Mouse (Mus musculus) A20 (cell line): ENCODE measurements around the gene Treml1.
"Not testable (repeated sequence)": the region's sequence is repeated elsewhere in the genome, so short reads cannot be mapped to it uniquely, and the experiment has no call there.

Source experiments
- DNase-seq: peaks from one replicate; pipeline ENCODE4 v3.0.0-alpha.2; 2011; ENCODE audit warnings: low read depth, low spot score

The Treml1 gene

DNA sequence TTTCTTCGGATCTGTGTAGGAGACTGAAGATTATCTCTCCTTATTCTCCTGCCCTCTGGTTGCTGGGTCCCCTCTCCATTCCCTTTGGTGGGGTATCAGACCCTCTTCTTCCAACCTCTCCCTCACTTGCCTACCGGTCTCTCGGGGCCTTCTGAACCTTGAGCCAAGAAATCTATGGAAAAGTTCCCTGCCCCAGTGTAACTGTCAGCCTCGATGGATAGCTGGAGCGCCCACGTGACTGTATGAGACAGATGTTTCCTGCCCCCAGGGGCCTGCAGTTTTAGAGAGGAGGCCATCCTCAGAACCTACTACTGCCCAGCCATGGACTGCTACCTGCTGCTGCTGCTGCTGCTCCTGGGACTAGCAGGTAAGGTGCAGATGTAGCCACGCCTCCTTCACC, at the start of gene Treml1:
Gene Treml1, plus strand, starts transcription at position 301 of the 400 bp plus-strand sequence.
- DNase-seq, result no peak

DNA sequence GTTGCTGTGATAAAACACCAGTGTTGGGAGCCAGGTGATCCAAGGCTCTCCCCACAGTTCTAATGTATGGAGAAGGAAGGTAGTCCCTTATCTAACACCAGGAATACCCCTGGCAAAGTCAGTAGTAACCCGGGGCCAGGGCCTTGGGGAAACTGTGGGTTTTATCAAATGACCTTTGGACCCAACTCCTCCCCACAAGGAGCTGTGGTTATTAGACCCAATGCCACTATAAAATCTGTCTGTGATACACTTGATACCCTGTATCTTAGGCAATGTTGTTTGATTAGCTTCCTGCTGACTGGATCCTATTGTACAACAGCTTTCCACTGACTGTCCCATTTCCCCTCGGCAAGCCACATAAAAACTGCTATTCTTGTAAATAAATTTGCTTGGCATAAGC, 47.6 kb upstream of the Treml1 start:
- no peak for DNase-seq

DNA sequence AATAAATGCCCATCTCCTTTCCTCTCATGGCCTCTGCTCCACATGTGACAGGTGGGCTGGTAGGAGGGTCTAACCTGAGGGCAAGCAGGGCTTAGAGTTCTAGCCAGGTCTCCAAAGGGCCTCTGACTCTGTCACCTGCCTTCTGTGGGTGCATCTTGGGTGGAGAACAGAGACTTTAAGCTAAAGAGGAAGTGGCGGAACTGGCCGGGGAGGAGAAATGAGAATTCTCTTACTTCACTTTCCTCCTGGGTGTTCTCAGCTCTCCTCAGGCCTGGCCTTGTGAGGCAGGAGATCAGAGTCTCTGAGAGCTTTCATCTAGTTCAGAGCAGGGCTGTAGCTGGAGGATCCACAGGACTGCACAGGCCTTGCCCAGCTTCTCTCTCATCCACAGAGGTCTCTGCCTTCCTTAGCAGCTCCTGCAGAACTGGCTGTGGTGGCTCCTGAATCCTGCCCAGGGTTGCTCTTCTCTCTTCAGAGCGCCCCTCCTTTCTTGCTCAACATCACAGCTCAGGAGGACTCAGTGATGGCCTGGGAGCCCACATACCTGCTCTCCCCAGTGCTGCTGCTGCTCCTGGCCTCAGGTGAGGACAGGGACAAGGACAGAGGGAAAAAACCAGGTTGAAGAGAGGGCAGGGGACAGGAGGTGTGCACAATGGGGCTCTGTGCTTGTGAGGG, 43.7 kb upstream of the Treml1 start, which contains the start of gene B430306N03Rik:
Gene B430306N03Rik, plus strand, starts transcription at position 237 of the 675 bp plus-strand sequence.
- peak; percentile 43 for DNase-seq

DNA sequence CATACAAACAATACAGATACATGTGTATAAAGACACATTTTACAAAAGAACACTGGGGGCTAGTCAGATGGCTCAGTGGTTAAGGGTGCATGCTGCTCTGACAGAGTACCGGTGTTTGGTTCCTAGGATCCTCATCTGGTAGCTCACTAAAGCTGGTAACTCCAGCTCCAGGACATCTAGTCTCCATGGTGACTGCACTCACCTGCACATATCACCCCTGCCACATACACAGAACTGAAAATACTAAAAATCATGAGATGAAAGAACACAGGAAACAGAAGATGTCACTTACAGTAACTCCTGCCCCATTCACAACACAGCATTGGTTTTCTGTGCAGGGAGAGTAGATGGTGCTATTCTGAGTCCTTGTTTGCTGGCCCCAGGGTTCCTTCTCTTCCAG, 41.0 kb upstream of the Treml1 start:
- DNase-seq, result no peak

DNA sequence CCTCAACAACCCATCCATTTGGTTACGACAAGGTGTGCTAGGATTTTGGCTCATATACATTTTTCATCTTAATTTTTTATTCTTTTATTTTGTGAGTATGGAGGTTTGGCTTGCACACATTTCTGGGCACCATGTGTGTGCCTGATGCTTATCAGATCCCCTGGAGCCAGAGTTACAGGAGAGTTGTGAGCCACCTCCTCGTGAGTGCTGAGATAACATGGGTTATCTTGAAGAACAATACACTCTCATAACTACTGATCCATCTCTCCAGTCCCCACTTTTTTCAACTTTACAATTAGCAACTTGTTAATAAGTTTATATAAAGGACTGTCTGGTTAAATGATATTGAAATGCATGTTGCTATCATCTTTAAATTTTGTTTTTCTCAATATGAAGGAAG, 38.4 kb upstream of the Treml1 start:
- no peak for DNase-seq

DNA sequence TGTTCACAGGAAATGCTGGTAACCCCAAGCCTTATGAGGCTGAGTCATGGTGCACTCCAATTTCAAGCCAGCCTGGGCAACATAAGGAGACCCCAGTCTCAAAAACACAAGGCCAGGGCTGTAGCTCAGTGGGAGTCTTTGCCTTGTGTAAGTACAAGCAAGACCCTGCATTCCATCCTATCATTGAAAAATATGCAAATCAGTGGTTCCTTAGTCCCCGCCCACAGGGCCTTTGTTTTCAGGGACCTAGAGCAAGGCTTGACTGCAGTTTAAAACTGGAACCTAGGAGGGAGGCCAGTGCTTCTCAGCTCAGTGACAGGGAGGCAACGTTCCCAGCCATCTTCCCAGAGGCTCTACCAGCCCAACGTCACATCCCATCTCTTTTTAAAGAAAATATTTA, 36.5 kb upstream of the Treml1 start:
- DNase-seq, result no peak

DNA sequence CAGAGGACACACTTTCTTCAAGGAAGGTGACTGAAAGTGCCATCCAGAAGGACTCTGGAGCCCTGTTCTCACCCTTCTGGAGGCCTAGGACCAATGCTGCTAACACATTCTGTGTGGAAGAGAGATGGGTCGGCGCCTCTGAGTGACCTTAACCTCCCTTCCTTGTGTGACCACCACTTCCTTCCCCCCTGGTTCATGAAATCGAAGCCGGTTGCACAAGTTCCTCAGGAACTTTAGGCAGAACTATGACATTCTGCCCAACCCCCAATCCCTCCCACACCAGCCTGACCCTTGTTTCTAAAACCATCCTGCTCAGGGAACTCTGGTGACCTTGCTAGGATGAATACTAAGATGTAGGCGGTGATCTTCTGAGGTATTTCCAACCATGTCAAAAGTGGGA, 35.5 kb upstream of the Treml1 start:
- no peak for DNase-seq

DNA sequence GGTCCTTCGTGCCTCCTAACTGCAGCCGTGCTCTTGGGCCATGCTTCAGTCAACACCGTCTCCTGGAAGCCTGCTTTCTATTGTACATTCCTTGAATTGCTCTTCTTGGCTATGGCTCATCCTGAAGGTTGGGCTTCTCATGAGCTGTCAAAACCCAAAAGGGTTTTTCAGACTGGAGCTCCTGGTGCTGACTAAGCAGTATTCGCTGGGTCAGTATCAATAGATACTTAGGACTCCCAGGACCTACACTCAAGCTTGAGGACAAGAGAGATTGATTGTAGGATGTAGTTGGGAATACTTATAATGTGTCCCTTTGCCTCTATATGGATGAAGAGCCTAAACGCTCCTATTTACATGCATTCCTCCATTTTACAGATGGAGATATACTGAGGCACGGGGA, 34.6 kb upstream of the Treml1 start:
- DNase-seq, result no peak

DNA sequence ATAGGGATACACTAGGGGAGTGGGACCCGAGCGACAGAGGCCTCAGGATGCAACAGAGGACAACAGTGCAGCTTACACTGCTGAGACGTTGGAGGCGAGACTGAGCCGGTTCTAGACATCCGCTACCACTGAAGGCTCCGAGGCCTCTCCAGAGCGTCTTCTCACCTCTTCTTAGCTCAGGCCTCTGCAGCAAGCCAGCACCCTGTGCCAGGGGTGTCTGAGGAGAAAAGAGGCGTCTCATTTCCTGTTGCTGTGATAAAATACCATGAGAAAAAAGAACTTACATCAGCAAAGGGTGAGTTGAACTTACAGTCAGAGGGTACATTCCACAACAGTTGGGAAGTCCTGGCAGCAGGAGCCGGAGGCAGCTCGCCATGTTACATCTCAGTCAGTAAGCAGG, 34.1 kb upstream of the Treml1 start:
- no peak for DNase-seq

DNA sequence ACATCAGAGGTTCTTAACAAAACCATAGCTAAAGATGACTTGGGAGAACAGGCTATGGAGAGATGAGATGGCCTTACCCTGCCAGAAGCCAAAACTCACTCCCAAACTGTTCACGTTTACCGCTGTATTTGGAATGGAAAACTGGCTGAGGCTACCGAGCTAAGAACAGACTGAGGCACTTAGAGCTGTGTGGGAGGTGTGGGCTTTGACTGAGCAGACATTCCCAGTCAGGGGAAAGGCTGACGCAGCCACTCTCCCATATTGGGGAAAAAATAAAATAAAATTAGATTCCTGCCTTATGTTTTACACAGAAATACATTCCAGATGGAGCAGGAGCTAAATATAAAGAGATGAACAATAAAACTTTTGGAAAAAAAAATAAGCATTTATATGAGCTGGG, 33.1 kb upstream of the Treml1 start:
- DNase-seq, result no peak

DNA sequence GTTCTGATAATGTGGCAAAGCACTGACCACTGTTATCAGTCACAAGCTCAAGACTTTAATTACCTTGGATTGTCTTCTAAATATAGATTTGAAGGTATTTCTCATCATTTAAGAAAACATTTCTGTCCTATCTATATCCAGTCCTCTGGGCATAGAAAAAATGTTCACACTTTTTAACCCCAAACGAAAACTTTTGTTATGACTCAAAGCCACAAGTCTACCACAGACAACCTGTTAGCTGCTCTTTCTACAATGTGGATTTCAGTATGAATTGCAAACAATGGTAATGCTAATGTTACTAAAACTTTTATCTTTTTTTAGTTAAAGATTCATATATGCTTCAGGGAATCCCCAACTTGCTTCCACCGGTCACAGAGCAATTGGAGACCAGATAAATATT, 27.2 kb upstream of the Treml1 start:
- peak; percentile 12 for DNase-seq

DNA sequence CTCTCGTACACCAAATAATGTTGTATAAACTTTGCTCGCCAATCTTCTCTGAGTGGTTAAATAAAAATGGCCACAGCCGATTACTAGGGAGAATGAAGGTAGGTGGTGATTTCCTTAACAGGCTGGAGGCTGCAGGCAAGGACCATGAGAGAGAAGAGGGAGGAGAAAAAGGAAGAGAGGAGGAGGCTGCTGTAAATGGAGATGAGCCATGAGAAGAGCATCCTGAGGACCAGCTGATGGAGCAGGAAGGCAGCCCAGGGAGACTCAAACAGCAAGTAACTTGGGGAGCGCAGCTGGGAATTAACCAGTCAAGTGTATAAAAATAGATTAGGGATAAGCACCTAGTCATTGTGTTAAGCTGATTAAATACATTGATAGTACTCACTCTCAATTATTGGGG, 25.5 kb upstream of the Treml1 start:
- DNase-seq, result no peak

DNA sequence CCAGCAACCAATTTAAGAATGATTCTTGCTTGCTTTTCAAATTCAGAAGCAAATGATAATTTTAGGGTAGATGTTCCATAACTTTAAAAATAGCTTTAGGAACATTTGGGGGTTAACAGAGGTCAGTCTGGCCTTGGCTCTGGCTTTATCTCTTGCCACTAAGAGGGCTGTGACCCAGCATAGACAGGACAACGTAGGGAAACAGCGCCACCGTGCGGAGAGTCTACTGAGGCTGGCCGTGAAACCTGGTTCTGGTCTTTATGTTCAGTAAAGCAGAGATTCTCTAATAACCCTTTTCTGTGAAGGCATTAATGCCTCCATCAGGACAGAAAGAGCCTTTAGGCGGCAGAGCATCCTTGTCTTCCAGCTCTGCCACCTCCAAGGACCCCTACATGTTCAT, 22.9 kb upstream of the Treml1 start:
- peak; percentile 79 for DNase-seq

DNA sequence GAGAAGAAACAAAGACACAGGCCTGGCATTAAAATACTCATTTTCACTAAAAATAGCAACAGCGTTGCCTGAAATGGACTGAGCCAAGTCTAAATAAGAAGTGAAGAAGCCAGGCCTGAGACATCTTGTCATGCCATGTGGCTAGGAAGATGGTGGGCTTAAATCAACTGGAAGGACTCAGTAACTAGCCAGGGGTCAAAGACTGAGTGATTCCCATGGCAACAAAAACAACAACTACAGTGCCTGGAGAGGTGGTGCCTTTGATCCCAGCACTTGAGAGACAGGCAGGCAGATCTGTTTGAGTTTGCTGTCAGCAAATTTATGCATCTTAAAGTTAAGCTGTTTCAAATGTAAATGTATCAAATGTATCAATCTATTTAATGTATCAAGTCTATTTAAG, 19.4 kb upstream of the Treml1 start:
- no peak for DNase-seq

DNA sequence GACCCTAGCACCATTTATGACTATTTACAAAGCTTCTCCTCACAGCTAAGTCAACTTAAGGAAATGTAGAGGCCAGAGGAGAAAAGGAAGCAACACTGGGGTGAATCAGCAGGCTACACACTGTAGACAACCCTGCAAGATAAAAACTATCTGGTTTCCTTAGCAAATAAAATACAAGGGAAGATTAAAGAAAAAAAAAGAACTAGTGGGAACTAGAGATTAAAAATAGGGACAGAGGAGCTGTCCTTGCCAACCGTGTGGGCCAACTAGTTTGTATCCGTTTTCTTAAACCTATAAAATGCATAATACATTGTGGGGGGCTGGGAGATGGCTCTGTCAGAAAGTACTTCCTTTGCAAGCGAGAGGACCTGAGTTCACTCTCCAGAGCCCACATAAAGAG, 17.8 kb upstream of the Treml1 start:
- no peak for DNase-seq

DNA sequence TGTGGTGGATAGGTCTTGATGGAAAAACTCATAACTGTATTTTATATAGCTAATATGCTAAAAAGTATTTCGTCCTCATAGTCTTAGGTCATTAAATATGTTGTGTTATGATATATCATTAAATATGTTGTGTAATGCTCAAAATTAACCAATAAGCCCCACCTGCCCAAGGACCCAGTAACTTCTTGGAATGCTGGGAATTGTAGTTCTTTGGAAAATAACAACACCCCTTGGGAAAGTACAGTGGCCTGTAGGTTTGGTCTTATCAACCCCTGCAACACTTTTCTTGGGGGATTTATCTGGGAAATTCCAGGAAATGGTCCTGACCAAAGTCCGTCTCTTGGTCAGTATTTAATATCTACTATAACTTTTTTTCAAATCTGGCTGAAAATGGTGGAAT, 16.7 kb upstream of the Treml1 start:
- no peak for DNase-seq

DNA sequence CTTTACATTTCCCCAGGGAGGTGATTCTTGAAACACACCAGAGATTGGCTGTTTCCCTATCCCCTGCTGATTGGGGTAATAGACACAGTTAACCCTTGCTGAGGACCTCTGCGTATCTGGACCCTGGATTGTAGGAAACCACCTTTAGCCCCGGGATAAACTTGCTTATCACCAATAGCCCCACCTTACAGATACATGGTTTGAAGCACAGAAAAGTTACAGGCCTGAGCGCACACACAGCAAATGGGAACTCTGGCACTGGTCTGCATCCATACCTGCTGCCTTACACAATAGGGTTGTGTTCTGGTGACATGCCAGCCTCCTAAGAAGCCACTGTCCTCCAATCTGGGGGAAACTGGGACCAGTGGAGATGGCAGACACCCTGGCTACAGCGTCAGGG, 13.9 kb upstream of the Treml1 start:
- no peak for DNase-seq

DNA sequence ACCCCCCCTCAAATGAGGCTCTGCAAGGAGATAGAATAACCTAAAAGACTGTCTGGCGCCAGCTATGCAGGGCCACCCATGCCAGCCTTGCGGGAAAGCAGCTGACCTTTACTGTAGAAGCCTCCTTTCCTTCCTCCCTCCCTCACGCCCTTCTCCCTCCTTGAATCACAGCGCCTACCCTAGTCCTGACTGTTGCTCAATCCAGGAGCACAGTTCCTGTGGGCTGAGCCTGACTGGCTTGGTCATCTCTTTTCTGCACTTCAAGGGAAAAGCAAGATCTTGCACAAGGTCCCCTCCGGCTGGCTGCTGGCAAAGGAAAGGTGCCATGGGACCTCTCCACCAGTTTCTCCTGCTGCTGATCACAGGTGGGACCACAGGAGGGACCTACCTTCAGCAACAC, 13.5 kb upstream of the Treml1 start, which contains the start of gene Trem2:
Gene Trem2, plus strand, starts transcription at position 171 of the 400 bp plus-strand sequence.
- DNase-seq, result no peak

DNA sequence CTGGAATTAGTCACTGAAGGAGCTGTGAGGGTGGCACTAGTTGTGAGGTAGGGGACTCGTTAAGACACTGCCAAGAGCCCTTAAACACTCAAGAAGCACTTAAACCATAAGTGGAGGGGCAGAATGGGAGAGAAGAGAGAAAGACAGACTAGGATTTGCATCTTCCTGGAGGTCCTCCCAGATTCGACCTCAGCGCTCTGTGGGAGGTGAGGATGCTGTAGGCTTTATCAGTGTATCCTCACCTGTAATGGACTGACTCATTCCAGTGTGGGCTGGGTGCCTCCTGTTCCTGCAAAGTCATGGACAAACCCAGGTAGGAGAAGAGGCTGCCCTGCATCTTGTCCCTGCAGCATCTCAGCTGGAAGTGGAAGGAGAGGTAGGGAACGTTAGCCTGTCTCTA, 12.9 kb upstream of the Treml1 start:
- no peak for DNase-seq

DNA sequence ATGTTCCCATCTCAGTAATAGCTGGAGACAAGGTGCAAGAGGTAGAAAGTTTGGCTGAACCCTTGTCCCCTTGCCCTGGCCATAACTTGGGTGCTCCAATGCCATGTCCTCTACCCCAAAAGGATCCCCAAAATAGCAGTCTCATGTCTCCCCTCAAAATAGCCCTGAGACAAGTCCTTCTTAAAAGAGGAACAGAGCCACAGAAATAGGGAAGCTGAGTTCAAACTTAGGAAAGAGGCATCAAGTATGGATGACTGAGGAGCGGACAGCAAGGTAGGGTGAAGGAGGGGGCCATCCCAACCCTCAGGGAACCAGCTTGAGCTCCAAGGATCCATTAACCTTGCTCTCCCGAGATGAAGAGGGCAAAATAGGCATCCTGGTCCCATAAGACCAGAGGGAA, 12.4 kb upstream of the Treml1 start:
- no peak for DNase-seq

DNA sequence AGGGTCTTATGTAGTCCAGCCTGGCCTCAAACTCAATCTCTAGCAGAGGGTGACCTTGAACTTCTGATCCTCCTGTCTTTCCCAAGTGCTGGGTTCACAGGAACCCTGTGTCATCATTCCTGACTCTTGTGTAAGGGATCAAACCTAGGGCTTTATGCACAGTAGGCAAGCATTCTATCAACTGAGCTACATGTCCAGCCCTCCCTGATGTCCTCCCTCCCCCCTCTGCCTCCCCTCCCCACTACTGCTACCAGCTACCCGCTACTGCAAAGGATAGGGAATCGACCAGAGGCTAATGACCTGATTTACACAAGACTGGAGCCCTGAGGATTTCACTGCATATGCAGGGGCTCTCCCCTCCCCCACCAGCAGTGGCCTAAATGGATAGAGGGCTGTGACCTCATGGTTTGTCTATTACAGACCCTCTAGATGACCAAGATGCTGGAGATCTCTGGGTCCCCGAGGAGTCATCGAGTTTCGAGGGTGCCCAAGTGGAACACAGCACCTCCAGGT, 9.0 kb upstream of the Treml1 start:
- DNase-seq, result no peak

DNA sequence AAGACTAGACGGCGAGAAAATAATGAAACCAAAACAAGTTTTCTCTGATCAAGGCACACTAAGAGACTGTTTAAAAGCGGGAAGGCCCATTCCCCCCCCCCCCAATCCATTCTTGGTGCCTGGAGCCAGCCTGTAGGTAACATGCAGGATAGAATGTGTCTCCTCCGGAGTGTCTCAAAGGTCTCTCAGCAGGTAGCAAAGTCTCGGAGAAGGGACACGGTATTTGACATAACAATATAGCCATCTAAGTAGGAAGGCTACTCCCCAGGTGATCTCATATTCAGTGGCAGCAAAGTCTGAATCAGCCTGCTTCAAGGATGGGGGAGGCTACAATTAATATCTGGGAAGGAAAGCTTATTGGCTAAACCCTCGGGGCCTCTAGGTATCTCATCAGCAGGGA, 6.7 kb upstream of the Treml1 start:
- not testable (repeated sequence) for DNase-seq

DNA sequence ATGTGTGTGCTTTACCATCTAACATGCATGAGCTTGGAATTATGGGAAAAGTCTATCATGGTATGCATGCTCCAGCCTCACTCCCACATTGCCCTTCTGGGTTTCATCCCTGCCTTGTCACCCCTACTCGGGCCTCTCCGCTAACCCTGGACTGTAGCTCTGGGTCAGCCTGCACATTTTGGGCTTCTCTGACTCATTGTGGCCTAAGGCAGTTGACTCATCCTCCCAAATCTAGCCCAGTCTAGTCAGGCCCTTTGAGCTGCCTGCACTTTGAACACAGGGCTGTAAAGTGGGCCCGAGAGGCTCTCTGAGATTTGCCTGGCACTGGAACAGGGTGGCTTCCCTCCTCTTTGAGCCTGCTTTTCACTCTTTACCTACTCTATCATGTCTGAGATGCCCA, 3.9 kb upstream of the Treml1 start:
- DNase-seq, result no peak

DNA sequence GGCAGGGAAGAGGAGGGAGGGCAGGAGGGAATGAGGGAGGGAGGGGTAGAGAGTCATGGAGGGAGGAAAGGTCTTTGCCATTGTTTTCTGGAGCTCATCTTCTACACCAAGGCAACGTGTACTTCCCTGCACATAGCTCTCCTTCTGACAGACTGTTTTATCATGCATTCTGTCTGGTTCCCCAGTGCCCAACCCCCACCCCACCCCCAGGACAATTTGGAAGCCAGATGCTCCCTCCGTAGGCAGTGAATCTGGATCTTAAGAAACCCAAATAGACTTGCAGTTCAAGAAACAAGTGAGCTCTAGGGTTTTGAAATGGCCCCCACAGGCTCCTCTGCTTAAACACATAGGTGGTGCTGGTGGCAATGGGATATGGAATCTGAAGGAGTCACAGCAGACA, 1.8 kb upstream of the Treml1 start:
- DNase-seq, result no peak
